Mouse (Mus musculus): ENCODE measurements around the gene Pla2g4e. TPM values are rescaled to one million over a fixed set of nuclear protein-coding genes. Genes with fewer than 3 reads are reported as not detected.

Gene Pla2g4e
- polyA plus RNA-seq, 1 experiment from 2014 or later, result 5.8 TPM

DNA sequence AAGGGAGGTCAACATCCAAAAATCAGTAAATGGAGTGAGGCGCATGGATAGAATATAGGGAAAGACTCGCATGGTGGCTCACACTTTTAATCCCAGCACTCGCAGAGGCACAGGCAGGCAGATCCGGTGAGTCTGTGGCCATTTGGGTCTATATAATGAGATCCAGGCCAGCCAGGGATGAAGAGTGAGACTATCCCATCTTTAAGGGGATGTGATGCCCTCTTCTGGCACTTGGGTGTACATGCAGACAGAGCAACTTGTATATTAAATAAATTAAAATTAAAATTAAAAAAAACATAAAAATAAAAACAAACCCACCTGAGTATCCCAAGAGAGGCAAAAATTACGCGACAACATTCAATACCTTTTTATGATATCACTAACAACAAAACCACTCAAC lies 20.4 kb upstream of the Pla2g4e start:
- ATAC-seq (ENCODE audit: low FRiP score, low TSS enrichment) (no peak), DNase-seq (ENCODE audit: low spot score) (no peak)
- TF ChIP-seq CTCF (IDR thresholded peaks at IDR 0.05; ENCODE audit: low read depth) (peak; percentile 63), EP300 (optimal IDR thresholded peaks at IDR 0.05) (no peak)
- no peak overlapping the region for H3K4me2 ChIP-seq (replicated peaks; ENCODE audit: low read depth)
- H3K4me3 ChIP-seq (ENCODE audit: low read depth, low read length), result no peak overlapping the region
- no peaks in the 10 kb centered on the region for H3K9me3 ChIP-seq (ENCODE audit: control insufficient read depth, low read length)
- H3K27ac ChIP-seq (replicated peaks), result no peak overlapping the region
- no peaks in the 10 kb centered on the region for H3K27me3 ChIP-seq (ENCODE audit: control insufficient read depth, insufficient read depth, low read length)
- H3K36me3 ChIP-seq (ENCODE audit: control insufficient read depth, insufficient read depth, low read length), result no peaks in the 10 kb centered on the region
- 72% methylated on average over 6 of the region's 6 CpGs for WGBS
- H3K4me1 ChIP-seq (replicated peaks; ENCODE audit: control insufficient read depth, insufficient read depth), result no peaks in the 10 kb centered on the region
- no peak overlapping the region for H3K9ac ChIP-seq (ENCODE audit: low read length)

DNA sequence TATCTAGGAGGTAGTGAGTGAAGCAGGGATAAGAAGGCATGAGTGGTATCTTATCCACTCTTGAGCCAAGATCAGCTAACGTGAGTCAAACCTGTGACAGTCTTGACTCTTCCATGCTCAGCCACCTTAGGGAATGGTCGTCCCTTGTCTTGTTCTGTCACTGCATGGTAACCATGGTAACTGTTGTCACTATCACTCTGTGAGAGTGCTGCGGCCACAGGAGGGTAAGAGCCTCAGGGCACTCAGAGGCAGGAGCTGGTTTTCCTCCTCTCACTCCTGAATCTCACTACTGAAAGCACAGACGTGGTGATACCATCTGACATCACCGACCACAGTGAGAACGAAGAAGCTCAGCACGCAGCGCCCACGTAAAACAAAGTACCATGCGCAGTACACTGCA lies 19.7 kb upstream of the Pla2g4e start:
- no peak for ATAC-seq (ENCODE audit: low FRiP score, low TSS enrichment)
- no peak for TF ChIP-seq EP300 (optimal IDR thresholded peaks at IDR 0.05)
- TF ChIP-seq CTCF (IDR thresholded peaks at IDR 0.05; ENCODE audit: low read depth), result no peak
- no peak for DNase-seq (ENCODE audit: low spot score)
- H3K36me3 ChIP-seq (ENCODE audit: control insufficient read depth, insufficient read depth, low read length), result no peaks in the 10 kb centered on the region
- no peak overlapping the region for H3K27ac ChIP-seq (replicated peaks)
- no peaks in the 10 kb centered on the region for H3K27me3 ChIP-seq (ENCODE audit: control insufficient read depth, insufficient read depth, low read length)
- no peak overlapping the region for H3K4me2 ChIP-seq (replicated peaks; ENCODE audit: low read depth)
- no peak overlapping the region for H3K4me3 ChIP-seq (ENCODE audit: low read depth, low read length)
- H3K9me3 ChIP-seq (ENCODE audit: control insufficient read depth, low read length), result no peaks in the 10 kb centered on the region
- WGBS, result 73% methylated on average over 10 of the region's 10 CpGs
- H3K4me1 ChIP-seq (replicated peaks; ENCODE audit: control insufficient read depth, insufficient read depth), result no peaks in the 10 kb centered on the region
- no peak overlapping the region for H3K9ac ChIP-seq (ENCODE audit: low read length)

DNA sequence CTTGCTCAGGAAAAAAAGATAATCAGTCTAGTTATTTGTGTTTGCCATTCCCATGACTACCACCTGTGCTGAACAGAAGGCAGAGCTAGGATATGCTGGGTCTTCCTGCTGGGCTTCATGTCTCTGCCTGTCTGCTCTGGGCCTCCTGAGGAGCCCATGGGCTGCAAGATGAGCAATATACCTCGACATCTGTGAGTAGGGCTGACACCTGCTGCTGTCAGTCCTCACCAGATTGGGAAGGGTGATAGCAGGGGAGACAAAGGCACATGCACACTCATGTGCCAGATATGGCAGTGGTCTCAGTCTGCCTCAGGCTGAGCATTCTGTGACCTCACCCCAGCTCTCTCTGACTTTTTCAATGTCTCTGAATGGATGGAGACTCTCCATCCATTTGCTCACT lies 17.7 kb upstream of the Pla2g4e start:
- Histone ChIP-seq H3K4me3 (ENCODE audit: low read depth, low read length) (no peak overlapping the region), H3K4me2 (replicated peaks; ENCODE audit: low read depth) (no peak overlapping the region), H3K27ac (replicated peaks) (no peak overlapping the region), H3K4me1 (replicated peaks; ENCODE audit: control insufficient read depth, insufficient read depth) (no peaks in the 10 kb centered on the region), H3K36me3 (ENCODE audit: control insufficient read depth, insufficient read depth, low read length) (no peaks in the 10 kb centered on the region), H3K9ac (ENCODE audit: low read length) (no peak overlapping the region), H3K27me3 (ENCODE audit: control insufficient read depth, insufficient read depth, low read length) (no peaks in the 10 kb centered on the region), H3K9me3 (ENCODE audit: control insufficient read depth, low read length) (no peaks in the 10 kb centered on the region)
- 17% methylated on average over 1 of the region's 1 CpGs for WGBS
- no peak for ATAC-seq (ENCODE audit: low FRiP score, low TSS enrichment)
- no peak for DNase-seq (ENCODE audit: low spot score)
- no peak for TF ChIP-seq EP300 (optimal IDR thresholded peaks at IDR 0.05)
- no peak for TF ChIP-seq CTCF (IDR thresholded peaks at IDR 0.05; ENCODE audit: low read depth)

DNA sequence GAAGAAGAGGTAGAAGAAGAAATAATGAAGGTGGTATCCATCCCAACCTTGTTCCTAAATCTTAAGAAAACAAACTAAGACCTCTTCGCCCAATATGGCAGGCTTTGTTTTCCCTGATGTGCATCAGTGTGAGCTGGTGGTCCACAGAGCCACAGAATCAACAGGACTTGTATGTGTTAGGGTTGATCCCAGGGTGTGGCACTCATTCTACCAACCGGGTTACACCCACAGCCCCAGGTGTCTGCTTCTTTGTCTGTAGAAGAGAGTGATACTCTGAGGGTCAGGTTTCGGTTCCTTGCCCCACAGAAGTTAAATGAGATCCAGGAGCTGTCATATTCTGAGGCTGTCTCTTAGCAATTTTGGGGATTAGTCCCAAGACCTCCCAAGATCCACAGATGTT lies 16.2 kb upstream of the Pla2g4e start:
- 45% methylated on average over 3 of the region's 3 CpGs for WGBS
- Histone ChIP-seq H3K27me3 (ENCODE audit: control insufficient read depth, insufficient read depth, low read length) (no peaks in the 10 kb centered on the region), H3K4me2 (replicated peaks; ENCODE audit: low read depth) (no peak overlapping the region), H3K9ac (ENCODE audit: low read length) (no peak overlapping the region), H3K9me3 (ENCODE audit: control insufficient read depth, low read length) (no peaks in the 10 kb centered on the region), H3K36me3 (ENCODE audit: control insufficient read depth, insufficient read depth, low read length) (no peaks in the 10 kb centered on the region), H3K4me3 (ENCODE audit: low read depth, low read length) (no peak overlapping the region), H3K4me1 (replicated peaks; ENCODE audit: control insufficient read depth, insufficient read depth) (no peaks in the 10 kb centered on the region), H3K27ac (replicated peaks) (no peak overlapping the region)
- ATAC-seq (ENCODE audit: low FRiP score, low TSS enrichment) (no peak), DNase-seq (ENCODE audit: low spot score) (no peak)
- TF ChIP-seq CTCF (IDR thresholded peaks at IDR 0.05; ENCODE audit: low read depth), result no peak
- TF ChIP-seq EP300 (optimal IDR thresholded peaks at IDR 0.05), result no peak

DNA sequence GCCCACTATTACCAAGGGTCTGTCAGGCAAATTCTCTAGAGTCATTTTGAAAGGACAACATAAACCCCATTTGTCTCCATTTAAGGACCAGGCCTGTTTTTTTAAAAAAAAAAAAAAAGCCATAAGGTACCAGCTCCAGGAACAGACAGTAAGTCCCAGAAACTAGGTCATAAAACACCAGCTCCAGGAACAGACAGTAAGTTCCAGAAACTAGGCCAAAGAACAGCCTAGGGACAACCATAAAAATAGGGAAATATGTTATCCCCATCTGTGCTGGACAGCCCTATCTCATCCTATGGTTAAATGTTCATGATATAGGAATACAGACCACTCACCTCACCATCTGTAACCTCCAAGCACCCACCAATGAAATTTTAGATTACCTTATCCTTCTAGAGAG lies 11.1 kb upstream of the Pla2g4e start:
- Histone ChIP-seq H3K9ac (ENCODE audit: low read length) (no peak overlapping the region), H3K9me3 (ENCODE audit: control insufficient read depth, low read length) (no peaks in the 10 kb centered on the region), H3K27ac (replicated peaks) (no peak overlapping the region), H3K4me3 (ENCODE audit: low read depth, low read length) (no peak overlapping the region), H3K36me3 (ENCODE audit: control insufficient read depth, insufficient read depth, low read length) (no peaks in the 10 kb centered on the region), H3K4me2 (replicated peaks; ENCODE audit: low read depth) (no peak overlapping the region), H3K27me3 (ENCODE audit: control insufficient read depth, insufficient read depth, low read length) (no peaks in the 10 kb centered on the region), H3K4me1 (replicated peaks; ENCODE audit: control insufficient read depth, insufficient read depth) (no peaks in the 10 kb centered on the region)
- no peak for DNase-seq (ENCODE audit: low spot score)
- ATAC-seq (ENCODE audit: low FRiP score, low TSS enrichment), result no peak
- no peak for TF ChIP-seq CTCF (IDR thresholded peaks at IDR 0.05; ENCODE audit: low read depth)
- no peak for TF ChIP-seq EP300 (optimal IDR thresholded peaks at IDR 0.05)

DNA sequence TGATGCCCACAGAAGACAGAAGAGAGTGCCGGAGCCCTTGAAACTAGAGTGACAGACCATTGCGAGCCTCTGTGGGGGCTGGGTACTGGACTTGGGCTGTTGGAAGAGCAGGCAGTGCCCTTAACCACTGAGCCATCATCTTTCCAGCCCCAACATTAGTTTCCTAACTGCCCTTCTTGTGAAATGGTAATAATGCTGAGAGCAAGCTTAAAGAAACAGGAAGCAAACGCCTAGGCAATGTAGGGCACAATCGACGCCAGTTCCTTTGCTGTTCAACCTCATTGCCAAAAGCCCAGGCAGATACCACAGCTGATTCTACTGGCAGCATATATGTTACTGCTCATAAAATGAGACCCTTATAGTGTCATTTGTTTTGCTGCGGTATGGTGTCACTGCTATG lies 7.5 kb upstream of the Pla2g4e start:
- no peak for TF ChIP-seq CTCF (IDR thresholded peaks at IDR 0.05; ENCODE audit: low read depth)
- no peak for TF ChIP-seq EP300 (optimal IDR thresholded peaks at IDR 0.05)
- H3K9ac ChIP-seq (ENCODE audit: low read length), result no peak overlapping the region
- ATAC-seq (ENCODE audit: low FRiP score, low TSS enrichment), result no peak

More for the DNA sequence above, 7.5 kb upstream of the Pla2g4e start:
- Histone ChIP-seq H3K4me1 (replicated peaks; ENCODE audit: control insufficient read depth, insufficient read depth) (no peaks in the 10 kb centered on the region), H3K36me3 (ENCODE audit: control insufficient read depth, insufficient read depth, low read length) (no peaks in the 10 kb centered on the region), H3K27ac (replicated peaks) (no peak overlapping the region), H3K4me2 (replicated peaks; ENCODE audit: low read depth) (no peak overlapping the region), H3K4me3 (ENCODE audit: low read depth, low read length) (no peak overlapping the region), H3K27me3 (ENCODE audit: control insufficient read depth, insufficient read depth, low read length) (no peaks in the 10 kb centered on the region), H3K9me3 (ENCODE audit: control insufficient read depth, low read length) (no peaks in the 10 kb centered on the region)
- no peak for DNase-seq (ENCODE audit: low spot score)
- WGBS, result 83% methylated on average over 6 of the region's 6 CpGs
